Mouse (Mus musculus) midbrain, postnatal 0 days (tissue): Measurements from ENCODE around the gene Dnm3. TPM values are rescaled to one million over a fixed set of nuclear protein-coding genes. Genes with fewer than 3 reads are reported as not detected.

Source experiments
- ATAC-seq: fragments of 200-750 bp; cut with Nextera tagmentation; 2 replicates; pipeline ENCODE4 v1.8.0; 2017; ENCODE audit warnings: moderate number of reproducible peaks, mild to moderate bottlenecking, moderate TSS enrichment, moderate library complexity; ENCODE audit not compliant: low FRiP score
- DNase-seq: peaks from one replicate; pipeline ENCODE4 v3.0.0-alpha.2; 2015; ENCODE audit warnings: low spot score
- H3K27ac ChIP-seq: fragments of 300-500 bp; sonication (generic); 2 replicates; pipeline ENCODE4 v1.5.1; 2014; ENCODE audit warnings: low read depth, mild to moderate bottlenecking, low read length, mixed read lengths
- H3K27me3 ChIP-seq: fragments of 300-500 bp; sonication (generic); 2 replicates; pipeline ENCODE4 v1.6.1; 2014; ENCODE audit warnings: low read length, control low read depth, mixed read lengths; ENCODE audit not compliant: insufficient read depth
- H3K36me3 ChIP-seq: fragments of 300-500 bp; sonication (generic); 2 replicates; pipeline ENCODE4 v1.6.1; 2014; ENCODE audit warnings: low read length, control low read depth, mixed read lengths; ENCODE audit not compliant: insufficient read depth
- H3K4me1 ChIP-seq: fragments of 300-500 bp; sonication (generic); 2 replicates; pipeline ENCODE4 v1.6.1; 2014; ENCODE audit warnings: mild to moderate bottlenecking, control low read depth, antibody characterized with exemption, low read length, mixed read lengths; ENCODE audit not compliant: insufficient read depth
- H3K4me2 ChIP-seq: fragments of 300-500 bp; sonication (generic); 2 replicates; pipeline ENCODE4 v1.6.1; 2014; ENCODE audit warnings: low read depth, mild to moderate bottlenecking, low read length, mixed read lengths; ENCODE audit not compliant: poor library complexity, severe bottlenecking
- H3K4me3 ChIP-seq: fragments of 300-500 bp; sonication (generic); 2 replicates; pipeline ENCODE4 v1.5.1; 2014; ENCODE audit warnings: low read depth, mild to moderate bottlenecking, low read length, moderate library complexity
- H3K9ac ChIP-seq: fragments of 300-500 bp; sonication (generic); replicated peaks from 2 replicates; pipeline ENCODE4 v1.6.1; 2014; ENCODE audit warnings: mild to moderate bottlenecking, low read length, moderate library complexity, mixed read lengths; ENCODE audit not compliant: poor library complexity, severe bottlenecking
- H3K9me3 ChIP-seq: fragments of 300-500 bp; sonication (generic); 2 replicates; pipeline ENCODE4 v1.6.1; 2016; ENCODE audit warnings: low read length, control low read depth
- CTCF ChIP-seq: IDR thresholded peaks from 2 replicates; pipeline ENCODE4 v1.5.1; 2016; ENCODE audit warnings: antibody characterized with exemption, mild to moderate bottlenecking
- WGBS: fragments of 180-500 bp; shearing (Covaris S2); extraction: QIAGEN DNeasy Blood & Tissue Kit; methylation state at CpG from one replicate; pipeline ENCODE4 v1.1.7; 2014; 5-methylcytosine and 5-hydroxymethylcytosine counted together
- polyA plus RNA-seq: library from polyadenylated mRNA; unstranded; fragments of >200 nt; fragmentation: Nextera tagmentation; extraction: Ambion mirVana; gene quantifications from 2 replicates; pipeline ENCODE4 v1.2.1, GENCODE M21; 2015
- total RNA-seq: library from RNA; depleted of rRNA; stranded (reverse); fragments of >200 nt; gene quantifications from 2 replicates; pipeline ENCODE4 v1.2.3, GENCODE M21; 2014

The Dnm3 gene
- total and polyA plus RNA-seq, 2 experiments from 2014 or later: 67.0 to 88.5 TPM

DNA sequence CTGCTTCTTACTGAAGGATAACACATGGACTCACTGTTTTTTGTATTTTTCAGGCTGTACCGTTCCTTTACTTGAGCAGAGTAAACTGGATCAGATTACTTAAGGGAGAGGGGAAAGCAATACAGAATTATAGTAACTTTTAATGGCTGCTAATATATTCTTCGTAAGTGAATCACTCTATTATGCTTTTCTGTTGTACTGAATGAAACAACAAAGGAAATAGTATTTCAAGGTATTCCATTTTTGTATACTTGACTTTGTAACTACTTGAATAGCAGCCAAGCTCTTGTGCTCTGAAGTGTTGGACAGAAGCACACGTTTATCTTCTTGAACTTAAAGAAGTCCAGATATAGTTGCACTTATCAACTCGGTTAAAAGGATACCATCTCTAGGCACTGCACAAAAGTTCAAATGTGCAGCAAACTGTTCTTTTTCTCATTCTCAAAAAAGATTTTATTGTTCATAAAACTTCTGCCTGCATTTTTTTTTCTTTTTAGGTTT lies 256.0 kb downstream of the Dnm3 start:
- WGBS: 63% methylated on average over 4 of the region's 4 CpGs
- no peak overlapping the region for H3K9ac ChIP-seq
- H3K9me3 ChIP-seq: no peaks in the 10 kb centered on the region
- H3K27ac ChIP-seq: no peak overlapping the region
- ATAC-seq: no peak
- no peaks in the 10 kb centered on the region for H3K27me3 ChIP-seq
- no peak overlapping the region for H3K4me3 ChIP-seq
- H3K4me1 ChIP-seq: no peaks in the 10 kb centered on the region
- DNase-seq: no peak
- no peaks in the 10 kb centered on the region for H3K36me3 ChIP-seq
- no peak for TF ChIP-seq CTCF
- no peak overlapping the region for H3K4me2 ChIP-seq

DNA sequence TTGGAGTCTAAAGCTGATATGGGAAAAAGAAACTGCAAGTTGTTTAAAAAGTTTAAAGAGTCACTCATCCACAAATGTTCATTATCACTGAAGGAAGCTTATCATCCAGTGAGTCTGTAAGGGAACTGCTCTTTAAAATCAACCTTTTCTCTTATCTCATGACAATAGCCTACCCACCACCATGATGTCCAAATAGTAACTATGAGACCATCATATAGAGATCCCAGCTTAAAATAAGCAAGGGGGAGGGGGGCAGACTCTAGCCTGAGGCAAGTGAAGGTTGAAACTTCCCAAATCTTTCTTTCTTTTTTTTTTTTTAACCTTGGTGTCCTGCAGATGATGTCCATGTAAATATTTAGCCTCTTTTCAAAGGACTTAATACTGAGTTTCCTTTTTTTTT lies 256.9 kb downstream of the Dnm3 start:
- no peak overlapping the region for H3K9ac ChIP-seq
- H3K36me3 ChIP-seq: no peaks in the 10 kb centered on the region
- TF ChIP-seq CTCF: no peak
- no peaks in the 10 kb centered on the region for H3K9me3 ChIP-seq
- DNase-seq: no peak
- H3K4me3 ChIP-seq: no peak overlapping the region
- no peak for ATAC-seq
- H3K4me1 ChIP-seq: no peaks in the 10 kb centered on the region
- H3K4me2 ChIP-seq: no peak overlapping the region
- H3K27me3 ChIP-seq: no peaks in the 10 kb centered on the region
- no peak overlapping the region for H3K27ac ChIP-seq

DNA sequence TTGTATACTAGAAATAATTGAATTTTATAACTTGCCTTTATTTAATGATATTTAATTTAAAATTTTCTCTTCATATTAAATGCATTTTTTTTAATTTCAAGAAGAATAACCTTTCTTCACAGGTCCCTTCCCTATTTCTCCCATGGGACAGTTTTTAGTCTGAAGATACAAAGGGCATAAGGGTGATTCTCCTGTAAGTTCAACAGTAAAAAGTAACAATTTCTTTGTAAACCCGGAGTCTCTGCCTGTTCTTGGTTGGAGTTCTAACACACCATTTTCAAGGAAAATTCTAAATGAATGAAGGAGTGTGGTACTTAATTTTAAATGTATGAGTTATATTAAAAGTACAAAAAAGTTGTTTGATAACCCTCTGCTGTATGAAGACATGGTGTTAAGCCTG lies 258.1 kb downstream of the Dnm3 start:
- no peaks in the 10 kb centered on the region for H3K36me3 ChIP-seq
- WGBS: 86% methylated on average over 1 of the region's 1 CpGs
- DNase-seq (no peak), ATAC-seq (no peak)
- no peak overlapping the region for H3K9ac ChIP-seq
- no peaks in the 10 kb centered on the region for H3K4me1 ChIP-seq
- H3K4me3 ChIP-seq: no peak overlapping the region
- no peaks in the 10 kb centered on the region for H3K9me3 ChIP-seq
- H3K4me2 ChIP-seq: no peak overlapping the region
- TF ChIP-seq CTCF: no peak
- no peak overlapping the region for H3K27ac ChIP-seq
- no peaks in the 10 kb centered on the region for H3K27me3 ChIP-seq

DNA sequence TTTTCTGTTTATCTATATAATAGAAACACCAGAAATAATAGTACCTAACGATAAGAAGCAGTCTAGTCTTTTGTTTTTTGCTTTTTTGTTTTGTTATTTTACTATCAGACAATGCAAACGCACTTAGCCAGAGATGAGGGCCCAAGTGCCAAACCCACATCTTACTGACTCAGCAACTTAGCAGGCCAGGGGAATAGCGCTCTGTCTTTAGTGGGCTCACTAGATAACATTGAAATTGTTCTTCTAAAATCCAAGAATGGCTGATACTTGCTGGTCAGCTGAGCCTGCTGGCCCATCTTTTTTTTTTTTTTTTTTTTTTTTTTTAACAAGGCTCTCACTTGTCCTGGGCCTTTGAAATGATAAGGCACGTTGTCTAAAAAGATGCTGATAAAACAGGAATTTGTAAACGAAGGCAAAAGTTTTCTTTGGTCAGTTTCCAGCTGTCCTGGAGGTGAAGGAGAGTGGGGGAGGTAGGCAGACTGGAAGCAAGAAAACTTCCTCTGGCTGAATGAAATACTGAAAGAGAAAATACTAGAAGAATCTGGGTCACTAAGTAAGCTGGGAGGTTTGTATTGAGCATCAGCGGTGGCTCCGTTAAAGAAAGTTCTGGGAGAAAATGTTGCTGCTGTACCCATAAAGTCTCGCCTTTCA lies 259.2 kb downstream of the Dnm3 start:
- ATAC-seq (no peak), DNase-seq (no peak)
- Histone ChIP-seq H3K4me2 (no peak overlapping the region), H3K27me3 (no peaks in the 10 kb centered on the region), H3K9ac (no peak overlapping the region), H3K4me1 (no peaks in the 10 kb centered on the region), H3K4me3 (no peak overlapping the region), H3K9me3 (no peaks in the 10 kb centered on the region), H3K36me3 (no peaks in the 10 kb centered on the region), H3K27ac (no peak overlapping the region)
- TF ChIP-seq CTCF: no peak
- WGBS: 76% methylated on average over 8 of the region's 8 CpGs

DNA sequence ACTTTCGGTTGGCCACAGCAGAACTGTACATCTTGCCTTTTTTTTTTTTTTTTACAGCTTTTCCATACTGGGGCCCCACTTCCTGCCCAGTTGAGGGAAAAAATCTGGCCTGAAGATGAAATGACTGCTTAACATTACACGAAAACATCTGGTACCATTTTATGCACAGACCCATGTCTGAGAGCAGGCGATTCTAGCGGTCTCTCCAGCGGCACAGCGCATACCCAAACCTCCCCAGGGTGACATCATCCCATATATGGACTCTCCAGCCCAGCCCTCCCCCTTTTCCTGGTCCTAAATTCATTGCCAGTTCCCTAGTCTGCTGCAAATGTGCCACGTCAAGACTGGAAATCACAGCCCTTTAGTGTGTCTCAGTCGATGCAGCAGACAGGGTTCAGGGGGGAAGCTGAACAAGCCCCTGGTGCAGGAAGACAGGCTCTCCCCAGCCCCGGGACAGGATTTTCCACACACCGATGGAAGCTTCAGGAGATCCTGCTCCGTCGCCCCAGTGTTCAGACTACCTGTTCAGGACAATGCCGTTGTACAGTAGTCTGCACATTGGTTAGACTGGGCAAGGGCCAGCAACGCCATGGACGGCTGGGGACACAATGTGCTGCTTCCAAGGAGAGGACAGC lies 260.4 kb downstream of the Dnm3 start:
- Histone ChIP-seq H3K4me1 (no peaks in the 10 kb centered on the region), H3K27me3 (no peaks in the 10 kb centered on the region), H3K27ac (no peak overlapping the region), H3K9ac (no peak overlapping the region), H3K4me3 (no peak overlapping the region), H3K4me2 (no peak overlapping the region), H3K36me3 (no peaks in the 10 kb centered on the region), H3K9me3 (no peaks in the 10 kb centered on the region)
- 80% methylated on average over 15 of the region's 15 CpGs for WGBS
- DNase-seq (no peak), ATAC-seq (no peak)
- no peak for TF ChIP-seq CTCF

DNA sequence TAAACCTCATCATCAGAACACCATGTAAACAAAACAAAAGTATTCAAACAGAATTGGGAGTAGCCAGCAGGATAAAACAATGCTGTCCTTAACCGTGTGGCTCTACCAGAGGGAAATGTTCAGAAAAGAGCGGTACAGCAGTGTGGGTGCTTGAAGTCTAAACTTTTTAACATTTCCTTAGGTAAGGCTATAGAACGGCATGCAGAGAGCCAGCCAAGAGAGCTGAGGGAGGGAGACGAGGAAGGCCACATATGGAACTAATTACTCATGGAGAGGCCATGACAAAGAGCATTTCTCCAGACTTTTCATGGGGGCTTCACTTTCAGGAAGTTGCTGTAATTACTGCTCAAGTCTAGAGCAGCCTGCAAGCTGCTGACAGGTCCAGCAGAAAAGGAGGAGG lies 261.2 kb downstream of the Dnm3 start:
- no peak overlapping the region for H3K9ac ChIP-seq
- H3K27me3 ChIP-seq: no peaks in the 10 kb centered on the region
- ATAC-seq (no peak), DNase-seq (no peak)
- no peak overlapping the region for H3K4me2 ChIP-seq
- no peaks in the 10 kb centered on the region for H3K36me3 ChIP-seq
- WGBS: 39% methylated on average over 4 of the region's 4 CpGs
- no peak overlapping the region for H3K27ac ChIP-seq
- H3K9me3 ChIP-seq: no peaks in the 10 kb centered on the region
- TF ChIP-seq CTCF: no peak
- no peak overlapping the region for H3K4me3 ChIP-seq
- H3K4me1 ChIP-seq: no peaks in the 10 kb centered on the region
